Mouse (Mus musculus): ENCODE results near the gene Sdsl.

Sdsl gene

GRCm38 (mm10) chr5:120456841-120457554 lies 15.6 kb downstream of the Sdsl start:
- DNase-seq (ENCODE audit: low read depth, low spot score) = no peak

DNA sequence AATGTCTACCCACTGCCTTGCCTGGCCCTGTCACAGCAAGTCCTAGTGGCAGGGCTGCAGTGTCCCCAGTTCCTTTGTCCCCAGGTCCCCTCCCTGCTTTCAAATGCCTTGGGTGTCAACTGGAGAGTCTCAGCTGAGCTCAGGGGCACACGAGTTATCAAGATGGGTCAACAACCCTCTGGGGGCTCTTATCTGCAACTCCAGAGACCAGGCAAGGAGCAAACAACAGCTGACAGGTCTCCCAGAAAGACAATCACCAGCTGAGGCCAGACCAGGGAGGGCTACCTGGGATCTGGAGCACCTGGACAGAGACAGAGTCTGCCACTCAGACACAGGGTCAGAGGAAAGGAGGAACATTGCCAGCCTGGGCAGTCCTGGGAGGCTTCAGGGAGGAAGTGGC lies 16.4 kb downstream of the Sdsl start:
- no peak for DNase-seq (ENCODE audit: low read depth, low spot score)

DNA sequence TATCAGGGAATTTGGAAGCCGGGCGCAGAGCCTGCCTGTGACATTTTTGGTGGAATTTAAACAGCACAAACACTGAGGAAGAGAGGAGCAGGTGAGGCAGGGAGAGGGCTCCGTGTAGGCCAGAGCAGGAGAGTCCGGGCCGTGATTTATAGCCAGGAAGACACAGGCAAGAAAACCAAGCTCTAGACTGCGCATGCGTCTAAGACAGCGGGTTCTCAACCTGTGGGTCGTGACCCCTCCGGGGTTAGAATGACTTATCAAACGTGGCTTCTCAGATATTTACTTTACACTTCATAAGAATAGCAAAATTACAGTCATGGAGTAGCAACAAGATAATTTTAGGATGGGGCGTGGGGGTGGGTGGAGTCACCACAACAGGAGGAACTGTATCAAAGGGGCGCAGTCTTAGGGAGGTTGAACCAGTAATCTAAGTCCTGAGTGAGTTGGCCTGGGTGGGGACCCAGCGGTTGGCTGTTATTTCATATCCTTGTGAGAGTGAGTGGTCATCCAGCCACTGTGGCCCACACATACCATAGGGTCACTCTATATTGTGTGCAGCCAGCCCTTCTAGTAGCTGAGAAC lies 17.8 kb downstream of the Sdsl start:
- no peak for DNase-seq (ENCODE audit: low read depth, low spot score)

DNA sequence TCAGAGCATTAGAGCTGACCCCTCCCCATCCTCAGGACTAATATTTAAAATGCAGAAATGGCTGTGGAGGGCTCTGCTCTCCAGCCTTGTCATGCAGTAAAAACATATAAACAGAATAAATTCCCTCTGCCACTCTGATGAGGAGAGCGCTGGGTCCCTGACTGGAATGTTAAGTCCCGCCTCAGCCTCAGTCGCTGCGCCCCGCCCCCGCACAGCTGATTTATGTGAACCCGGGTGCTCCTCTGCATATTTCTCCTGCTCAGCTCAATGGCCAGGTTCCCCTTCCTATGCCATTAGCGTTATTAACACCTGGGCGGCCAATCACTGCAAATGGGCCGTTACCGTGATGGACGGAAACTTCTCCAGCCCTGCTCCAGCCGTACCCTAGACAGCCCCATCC lies 25.3 kb downstream of the Sdsl start:
- no peak for DNase-seq (ENCODE audit: low read depth, low spot score)

DNA sequence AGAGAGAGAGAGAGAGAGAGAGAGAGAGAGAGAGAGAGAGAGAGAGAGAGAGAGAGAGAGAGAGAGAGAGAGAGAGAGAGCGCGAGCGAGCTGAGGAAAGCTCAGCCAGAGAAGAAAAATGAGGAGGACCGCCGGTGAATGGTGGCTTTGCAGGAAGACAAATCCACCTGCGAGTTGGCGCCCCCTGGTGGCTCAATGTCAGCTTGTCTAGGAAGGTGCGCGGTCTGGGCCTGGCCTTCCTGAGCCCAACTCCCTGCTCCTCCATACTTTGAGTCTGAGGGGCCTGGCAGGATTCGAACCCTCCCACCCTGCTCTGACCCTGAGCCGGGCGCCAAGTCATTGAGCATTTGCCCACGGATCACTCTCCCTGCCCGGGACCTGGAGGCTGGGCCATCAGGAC lies 31.9 kb downstream of the Sdsl start:
- peak; percentile 88 for DNase-seq (ENCODE audit: low read depth, low spot score)

DNA sequence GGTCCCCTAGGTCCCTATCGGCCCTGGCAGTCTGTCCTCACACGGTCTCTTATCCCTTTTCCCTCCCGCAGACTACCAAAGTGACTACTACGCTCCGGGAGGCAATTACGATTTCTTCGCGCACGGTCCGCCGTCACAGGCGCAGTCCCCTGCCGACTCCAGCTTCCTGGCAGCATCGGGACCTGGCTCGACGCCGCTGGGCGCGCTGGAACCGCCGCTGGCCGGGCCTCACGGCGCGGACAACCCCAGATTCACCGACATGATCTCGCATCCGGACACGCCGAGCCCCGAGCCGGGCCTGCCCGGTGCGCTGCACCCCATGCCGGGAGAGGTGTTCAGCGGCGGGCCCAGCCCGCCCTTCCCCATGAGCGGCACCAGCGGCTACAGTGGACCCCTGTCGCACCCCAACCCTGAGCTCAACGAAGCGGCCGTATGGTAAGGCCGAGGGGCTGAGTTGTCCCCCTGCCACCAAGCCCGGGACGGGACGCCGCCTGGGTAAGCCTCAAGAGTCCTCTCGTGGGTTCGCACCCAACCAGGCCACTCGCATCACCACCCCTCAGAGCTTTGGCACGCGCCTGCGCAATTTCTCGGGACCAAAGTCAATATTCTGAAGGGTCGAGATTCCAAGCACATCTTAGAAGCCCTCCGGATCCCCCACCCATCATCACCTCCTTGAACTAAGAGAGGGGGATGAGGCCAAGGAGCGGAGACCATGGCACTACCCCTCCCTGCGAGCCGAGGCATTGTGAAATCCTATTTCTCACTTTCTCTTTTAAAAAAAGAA lies 32.5 kb downstream of the Sdsl start:
- DNase-seq (ENCODE audit: low read depth, low spot score) = no peak

DNA sequence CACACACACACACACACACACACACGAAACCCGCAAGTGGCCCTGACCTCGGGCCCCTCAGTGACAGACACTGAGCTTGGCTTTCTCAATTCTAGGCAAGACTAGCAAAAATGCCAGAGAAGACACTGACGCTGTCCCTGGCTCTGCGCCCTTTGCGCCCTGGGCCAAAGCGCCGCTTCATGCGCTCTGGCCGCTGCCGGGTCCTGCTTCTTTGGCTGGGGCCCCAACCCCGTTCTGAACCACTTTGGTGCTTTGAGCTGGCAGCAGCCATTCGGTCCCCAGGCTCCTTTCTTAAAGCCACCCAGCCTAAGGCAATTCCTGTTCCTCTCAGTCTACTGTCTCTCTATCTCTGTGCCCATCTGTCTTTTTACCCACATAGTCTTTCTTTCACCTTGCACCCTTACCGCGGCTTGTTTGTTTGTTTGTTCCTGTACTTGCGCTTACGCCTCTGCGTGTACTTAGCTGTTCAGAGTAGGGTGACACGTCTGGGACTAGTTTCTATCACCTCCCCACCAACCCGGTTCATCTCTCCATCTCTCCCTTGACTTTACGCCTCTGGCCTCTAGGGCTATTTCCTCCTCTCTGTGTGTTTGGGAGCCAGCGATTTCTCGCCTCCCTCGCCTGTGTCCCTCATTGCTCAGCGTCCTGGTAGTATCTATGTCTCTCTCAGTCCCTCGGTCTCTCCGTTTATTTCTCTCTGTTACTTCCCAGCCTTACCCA lies 33.5 kb downstream of the Sdsl start:
- no peak for DNase-seq (ENCODE audit: low read depth, low spot score)

DNA sequence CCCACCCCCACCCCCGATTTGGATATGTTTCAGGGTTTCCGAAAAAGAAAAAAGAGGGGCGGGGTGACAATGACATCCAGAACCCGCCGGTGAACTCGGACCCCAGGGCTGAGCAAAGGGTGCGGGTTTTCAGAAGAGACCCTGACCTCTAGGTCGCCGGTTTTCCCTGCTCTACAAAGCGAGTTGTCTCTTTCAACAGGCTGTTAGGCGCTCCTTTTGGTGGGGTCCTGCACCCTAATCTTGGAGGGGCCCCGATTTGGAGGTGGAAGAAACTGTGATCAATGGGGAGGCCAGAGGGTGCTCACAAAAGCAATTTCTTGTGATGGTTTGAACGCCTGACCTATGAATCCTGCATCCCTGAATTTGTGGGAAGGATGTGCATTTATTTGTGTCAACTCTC lies 34.1 kb downstream of the Sdsl start:
- DNase-seq (ENCODE audit: low read depth, low spot score) = no peak

- no peak for DNase-seq (ENCODE audit: low read depth, low spot score)
Measured at GRCm38 (mm10) chr5:120437986-120438385, 34.6 kb downstream of the Sdsl start.

GRCm38 (mm10) chr5:120437539-120437938 lies 35.1 kb downstream of the Sdsl start:
- no peak for DNase-seq (ENCODE audit: low read depth, low spot score)

- no peak for DNase-seq (ENCODE audit: low read depth, low spot score)
Measured at GRCm38 (mm10) chr5:120436885-120437495, 35.6 kb downstream of the Sdsl start.

GRCm38 (mm10) chr5:120435731-120436501 lies 36.7 kb downstream of the Sdsl start:
- no peak for DNase-seq (ENCODE audit: low read depth, low spot score)

DNA sequence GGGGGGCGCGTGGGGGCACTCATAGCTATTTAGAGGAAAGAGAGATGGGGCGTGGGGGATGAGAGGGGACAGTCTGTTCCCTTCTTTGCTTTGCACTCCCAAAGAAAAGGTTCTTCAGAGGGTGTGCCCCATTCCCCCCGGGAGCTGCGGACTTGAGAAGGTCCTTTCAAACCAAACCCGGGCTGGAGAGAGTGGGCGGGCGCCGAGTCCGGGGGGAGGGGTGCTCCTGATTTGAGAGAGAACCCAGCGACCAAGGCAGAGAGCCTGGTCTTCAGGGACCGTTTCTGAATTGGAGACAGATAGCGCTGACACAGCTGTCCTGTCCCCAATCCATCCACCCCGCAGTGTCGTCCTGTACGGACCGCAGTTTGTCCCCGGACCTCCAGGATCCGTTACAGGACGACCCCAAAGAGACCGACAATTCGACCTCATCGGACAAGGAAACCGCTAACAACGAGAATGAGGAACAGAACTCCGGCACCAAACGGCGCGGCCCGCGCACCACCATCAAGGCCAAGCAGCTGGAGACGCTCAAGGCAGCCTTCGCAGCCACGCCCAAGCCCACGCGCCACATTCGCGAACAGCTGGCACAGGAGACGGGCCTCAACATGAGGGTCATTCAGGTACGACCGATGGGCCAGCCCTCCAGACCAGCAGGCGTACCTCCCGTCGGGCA lies 37.5 kb downstream of the Sdsl start:
- no peak for DNase-seq (ENCODE audit: low read depth, low spot score)

- DNase-seq (ENCODE audit: low read depth, low spot score) = no peak
Measured at GRCm38 (mm10) chr5:120434231-120434735, 38.3 kb downstream of the Sdsl start.

DNA sequence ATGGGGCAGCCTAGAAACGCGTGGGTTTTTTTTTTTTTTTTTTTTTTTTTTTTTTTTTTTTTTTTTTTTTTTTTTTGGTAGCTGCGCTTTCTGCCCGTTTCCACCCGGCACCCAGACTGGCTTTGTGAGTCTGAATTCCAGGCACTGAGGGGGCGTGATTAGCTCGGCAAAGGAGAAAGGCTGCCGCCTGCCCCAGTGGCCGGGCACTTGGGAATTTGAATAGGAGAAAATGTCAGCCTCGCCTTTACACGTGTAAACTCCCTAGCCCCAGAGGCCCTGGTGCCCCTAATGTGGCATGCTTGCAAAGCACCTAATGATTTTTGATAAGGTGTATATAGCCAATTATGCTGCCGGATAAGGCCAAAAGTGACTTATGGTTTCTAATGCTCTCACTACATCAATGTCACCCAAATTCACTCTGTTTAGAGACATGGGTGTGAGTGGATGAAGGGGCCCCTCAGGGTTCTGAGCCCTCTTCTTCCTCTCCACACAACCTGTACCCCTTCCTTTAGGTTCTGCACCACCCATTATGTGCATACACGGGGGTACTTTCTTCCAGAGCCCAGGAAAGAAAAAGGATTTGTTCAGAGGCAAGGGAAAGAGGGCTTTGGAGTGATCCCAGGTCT lies 39.4 kb downstream of the Sdsl start:
- DNase-seq (ENCODE audit: low read depth, low spot score) = no peak

DNA sequence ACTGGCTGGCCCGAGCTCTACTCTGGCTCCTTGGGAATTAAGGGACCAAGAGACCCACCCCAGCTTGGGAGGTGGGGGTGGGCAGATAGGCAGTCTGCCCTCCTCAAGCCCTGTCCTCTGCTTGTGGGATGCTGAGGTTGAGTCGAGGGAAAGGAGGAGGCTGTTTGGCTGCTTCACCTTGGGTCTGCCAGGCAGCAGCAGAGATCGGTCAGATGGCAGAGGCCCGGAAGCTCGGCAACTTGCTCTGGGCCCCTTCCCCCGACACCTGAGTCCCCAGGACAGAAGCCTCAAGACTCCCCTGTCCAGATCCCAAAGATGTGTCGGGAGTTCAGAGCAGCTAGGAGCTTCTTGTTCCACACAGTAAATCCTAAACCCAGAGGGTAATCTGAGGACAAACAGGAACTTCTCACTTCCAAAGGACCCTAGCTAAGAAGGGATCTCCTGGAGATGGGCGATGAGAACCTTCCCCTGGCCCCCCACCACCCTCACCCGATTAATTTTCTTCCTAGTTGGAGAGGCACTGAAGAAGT lies 40.1 kb downstream of the Sdsl start:
- DNase-seq (ENCODE audit: low read depth, low spot score) = no peak

- no peak for DNase-seq (ENCODE audit: low read depth, low spot score)
Measured at GRCm38 (mm10) chr5:120431649-120432485, 40.7 kb downstream of the Sdsl start, which contains the start of gene Lhx5. Gene Lhx5, plus strand, starts transcription at chr5:120431699.

GRCm38 (mm10) chr5:120431001-120431583 lies 41.5 kb downstream of the Sdsl start:
- no peak for DNase-seq (ENCODE audit: low read depth, low spot score)
